Mouse (Mus musculus) brain, embryonic 18.5 days (tissue): Measurements from ENCODE around the gene Nek5.
"Not testable (repeated sequence)": the region's sequence is repeated elsewhere in the genome, so short reads cannot be mapped to it uniquely, and the experiment has no call there.

Source experiments
- DNase-seq: peaks from one replicate; pipeline ENCODE4 v3.0.0-alpha.2; 2012; ENCODE audit warnings: low read depth, low spot score

Gene Nek5

DNA sequence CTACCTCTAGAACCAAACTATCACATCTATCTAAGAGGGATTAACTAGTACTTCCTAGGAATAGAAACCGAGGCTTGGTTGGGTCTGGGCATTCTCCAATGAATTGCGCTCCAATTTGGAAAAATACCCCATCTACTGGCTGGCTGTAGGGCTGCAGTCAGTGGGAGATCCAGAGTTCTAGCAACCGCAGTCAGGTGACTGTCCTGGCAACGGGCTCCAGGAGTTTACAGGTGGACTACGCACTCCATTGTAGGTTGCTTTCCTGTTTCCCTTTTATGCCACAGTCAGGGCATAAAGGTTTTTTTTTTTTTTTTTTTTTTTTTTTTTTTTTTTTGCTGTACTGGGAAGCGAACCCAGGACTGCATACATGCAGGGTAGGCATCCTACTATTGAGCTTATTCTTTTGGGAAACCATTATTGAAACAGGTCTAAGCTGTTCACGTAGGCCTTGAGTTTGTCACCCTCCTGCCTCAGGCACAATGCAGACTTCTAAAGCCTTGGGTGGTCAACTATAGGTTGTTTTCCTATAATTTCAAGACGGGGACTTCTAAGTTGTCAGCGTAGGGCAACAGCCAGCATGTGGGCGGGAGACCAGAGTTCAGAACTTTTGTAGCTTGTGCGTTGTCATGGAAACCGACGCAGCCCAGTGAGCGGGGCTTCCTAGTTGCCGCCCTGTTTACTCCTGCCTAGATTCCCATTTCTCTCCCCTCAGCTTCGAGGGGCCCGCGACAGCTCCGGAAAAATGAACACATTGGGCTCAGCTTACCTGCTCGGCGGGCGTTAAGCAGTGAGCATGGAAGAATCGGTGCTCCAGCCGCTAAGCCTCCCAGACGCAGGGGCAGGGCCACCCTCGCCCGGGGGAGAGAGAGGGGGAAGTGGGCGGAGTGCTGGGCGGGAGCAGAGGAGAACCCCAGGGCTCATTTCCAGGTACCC is at the start of gene Nek5:
TSS of gene Nek5 (minus strand) at position 834 of the 933 bp plus-strand sequence.
- no peak for DNase-seq

- DNase-seq: no peak
These were observed 44.3 kb upstream of the Nek5 start for GRCm38 (mm10) chr8:22169167-22169566.

DNA sequence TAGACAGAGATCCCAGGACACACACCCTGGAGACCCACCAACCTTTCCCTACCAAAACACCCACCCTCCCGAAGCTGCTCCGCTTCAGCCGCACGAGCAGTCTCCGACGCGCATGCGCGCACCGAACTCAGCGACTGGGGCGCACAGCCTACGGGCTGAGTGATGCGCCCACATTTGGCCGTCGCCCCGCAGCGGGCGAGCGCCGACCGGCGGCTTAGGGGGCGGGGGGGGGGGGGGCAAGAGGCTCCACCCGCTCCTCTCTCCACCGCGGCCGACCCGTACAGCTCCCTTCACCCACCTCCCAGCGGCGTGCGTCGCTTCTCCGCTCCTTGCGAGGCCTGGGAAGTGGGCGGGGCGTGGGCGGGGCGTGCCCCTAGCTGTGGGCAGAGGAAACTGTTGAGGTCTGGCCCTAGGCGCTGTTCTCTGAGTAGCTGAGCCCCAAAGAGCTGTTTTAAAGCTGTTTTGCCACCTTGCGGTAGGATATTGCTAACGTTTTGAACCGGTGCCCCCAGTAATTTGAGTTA is 41.3 kb upstream of the Nek5 start, which contains the start of gene Nek3:
TSS of gene Nek3 (minus strand) at position 356 of the 524 bp plus-strand sequence.
- DNase-seq: peak; percentile 79

DNA sequence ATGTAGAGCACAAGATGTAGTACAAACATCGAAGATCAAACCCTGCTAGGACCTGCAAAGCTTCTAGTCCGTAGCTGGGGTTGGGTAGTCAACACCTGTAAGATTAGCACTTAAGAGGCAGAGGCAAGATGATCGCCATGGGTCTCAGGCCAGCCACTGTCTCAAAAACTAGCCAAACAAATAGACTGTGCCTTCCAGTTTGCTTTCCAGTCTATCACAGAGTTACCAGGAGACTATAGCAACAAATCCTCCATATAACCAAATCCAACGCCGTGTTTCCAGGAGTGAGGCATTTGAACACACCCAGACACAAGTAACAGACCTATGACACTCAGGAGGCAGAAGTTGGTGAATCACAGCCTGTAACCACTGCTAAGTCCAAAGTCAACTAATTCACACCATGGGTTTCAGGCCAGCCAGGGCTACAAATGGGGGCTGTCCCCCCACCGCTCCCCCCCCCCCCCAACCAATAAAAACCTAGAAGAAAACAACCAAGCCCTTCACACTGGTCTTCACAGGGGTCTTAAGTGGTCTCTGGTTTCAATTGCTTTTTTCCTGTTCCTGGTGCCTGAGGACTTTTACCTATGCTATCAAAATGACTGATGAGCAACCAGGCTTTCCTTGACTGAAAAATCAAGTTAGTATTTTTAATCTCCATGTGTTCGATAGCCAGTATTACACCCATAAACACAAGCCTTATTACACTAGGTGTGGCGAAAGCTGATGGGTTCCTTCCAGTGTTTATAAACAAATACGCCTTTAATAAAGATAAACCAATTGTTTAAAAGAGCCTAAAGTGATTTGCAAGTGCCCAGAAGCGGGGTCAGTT is 40.6 kb upstream of the Nek5 start:
- DNase-seq: no peak

- DNase-seq: no peak
These were observed 39.6 kb upstream of the Nek5 start for GRCm38 (mm10) chr8:22164431-22164830.

GRCm38 (mm10) chr8:22162206-22162605 is 37.4 kb upstream of the Nek5 start:
- DNase-seq: no peak

DNA sequence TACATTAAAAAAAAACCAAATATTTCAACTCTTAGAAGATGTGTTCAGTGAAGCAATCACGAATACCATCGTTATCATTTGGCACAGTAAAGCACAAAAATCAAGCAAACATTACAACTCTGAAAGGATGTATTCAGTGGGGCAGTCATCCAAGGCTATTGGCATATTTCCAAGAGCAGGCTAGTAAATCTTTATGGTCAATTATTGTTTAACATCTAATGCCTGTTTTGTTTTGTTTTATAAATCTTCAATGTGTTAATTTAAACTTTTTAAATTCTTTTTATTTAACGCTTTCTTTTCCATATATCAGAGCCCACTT is 25.5 kb upstream of the Nek5 start:
- DNase-seq: no peak

- no peak for DNase-seq
These were observed 24.9 kb upstream of the Nek5 start for GRCm38 (mm10) chr8:22149643-22150344.

DNA sequence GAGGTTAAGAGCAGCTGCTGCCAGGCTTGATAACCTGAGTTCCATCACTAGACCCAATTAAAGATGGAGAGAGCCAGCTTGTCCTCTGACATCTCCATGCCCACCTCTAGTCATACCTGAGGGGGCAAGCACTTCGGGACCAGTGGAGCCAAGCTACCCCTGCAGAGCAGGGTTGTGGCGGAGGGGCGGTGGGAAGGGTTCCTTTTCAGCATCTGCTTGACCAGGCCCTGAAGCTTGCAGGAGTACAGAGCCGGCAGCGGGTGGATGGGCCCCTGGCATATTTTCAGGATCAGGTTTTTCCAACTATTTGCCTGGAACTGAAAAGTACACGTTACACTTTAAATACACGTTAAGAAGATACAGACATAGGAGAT is 23.5 kb upstream of the Nek5 start:
- no peak for DNase-seq

- DNase-seq: no peak
These were observed 23.0 kb upstream of the Nek5 start for GRCm38 (mm10) chr8:22147706-22148366.

GRCm38 (mm10) chr8:22145831-22146230 is 21.0 kb upstream of the Nek5 start:
- DNase-seq: no peak

- no peak for DNase-seq
These were observed 19.1 kb upstream of the Nek5 start for GRCm38 (mm10) chr8:22143764-22144491.

- no peak for DNase-seq
These were observed 17.7 kb upstream of the Nek5 start for GRCm38 (mm10) chr8:22142592-22142991.

DNA sequence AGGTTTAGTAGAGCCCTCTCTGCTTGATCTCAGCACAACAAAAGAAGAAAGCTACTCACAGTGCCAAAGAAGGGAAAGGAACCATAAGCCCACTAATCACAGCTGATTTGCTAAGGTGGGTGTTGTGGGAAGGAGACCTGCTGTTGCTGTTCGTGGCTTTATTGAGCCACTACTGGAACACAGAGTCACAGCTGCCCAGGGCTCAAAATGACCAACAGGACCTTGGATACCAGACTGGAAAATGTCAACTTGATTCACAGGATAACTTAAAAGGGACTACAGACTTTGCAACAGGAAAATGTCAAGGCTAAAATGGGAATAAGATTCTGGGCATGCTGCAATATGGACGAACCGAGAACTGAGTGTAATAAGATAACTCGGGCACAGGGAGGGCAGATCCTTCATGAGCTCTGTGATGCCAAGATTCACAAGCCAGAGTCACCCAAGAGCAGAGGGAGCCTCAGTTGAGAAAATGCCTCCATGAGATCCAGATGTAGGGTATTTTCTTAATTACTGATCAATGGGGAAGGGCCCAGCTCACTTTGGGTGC is 17.1 kb upstream of the Nek5 start:
- DNase-seq: no peak

GRCm38 (mm10) chr8:22136462-22136861 is 11.6 kb upstream of the Nek5 start:
- DNase-seq: not testable (repeated sequence)

DNA sequence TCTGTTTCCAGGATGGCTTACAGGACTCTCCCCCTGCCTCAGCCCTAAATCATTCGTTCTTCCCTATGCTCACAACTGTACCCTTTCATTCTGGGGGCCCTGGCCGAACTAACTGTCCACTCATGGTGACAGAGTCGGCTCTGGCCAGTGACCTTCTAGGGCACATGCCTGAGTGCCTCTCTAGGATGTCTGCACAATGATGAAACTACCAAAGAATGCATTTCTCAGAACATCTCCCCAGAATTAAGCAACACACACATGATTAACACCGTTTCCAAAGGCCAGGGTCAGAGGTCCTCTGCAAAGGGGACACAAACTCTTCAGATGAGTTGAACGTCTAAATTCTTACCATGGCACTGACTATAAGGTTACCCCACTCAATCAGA is 9.9 kb upstream of the Nek5 start:
- no peak for DNase-seq

DNA sequence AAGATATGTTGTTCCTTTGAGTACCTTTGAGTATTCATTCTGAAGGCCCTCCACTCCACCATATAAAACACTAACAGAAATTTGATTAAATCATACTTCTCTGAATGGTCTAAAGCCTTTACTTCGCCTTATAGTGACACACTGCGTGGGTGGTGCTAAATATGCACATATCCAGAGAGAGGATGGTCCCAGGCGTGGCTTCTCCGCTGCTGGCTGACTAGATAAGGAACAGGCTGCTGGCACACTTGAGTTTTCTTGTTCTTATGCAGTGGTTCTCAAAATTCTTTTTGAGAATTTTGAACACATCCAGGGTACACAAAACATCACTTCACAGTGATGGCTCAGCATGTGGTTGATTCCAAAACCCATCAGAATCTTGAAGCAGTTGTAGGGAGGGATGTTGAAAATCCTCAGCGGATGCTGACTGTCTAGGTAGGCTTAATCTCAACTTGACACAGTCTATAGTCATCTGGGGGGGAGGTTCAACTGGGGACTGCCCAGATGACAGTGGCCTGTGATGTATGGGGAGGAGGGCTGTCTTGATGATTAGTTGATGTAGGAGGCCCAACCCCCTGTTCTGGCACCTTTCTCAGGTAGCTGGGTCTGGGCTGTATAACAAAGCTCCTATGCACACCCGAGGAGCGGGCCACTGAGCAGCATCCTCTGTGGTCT is 9.4 kb upstream of the Nek5 start:
- no peak for DNase-seq

DNA sequence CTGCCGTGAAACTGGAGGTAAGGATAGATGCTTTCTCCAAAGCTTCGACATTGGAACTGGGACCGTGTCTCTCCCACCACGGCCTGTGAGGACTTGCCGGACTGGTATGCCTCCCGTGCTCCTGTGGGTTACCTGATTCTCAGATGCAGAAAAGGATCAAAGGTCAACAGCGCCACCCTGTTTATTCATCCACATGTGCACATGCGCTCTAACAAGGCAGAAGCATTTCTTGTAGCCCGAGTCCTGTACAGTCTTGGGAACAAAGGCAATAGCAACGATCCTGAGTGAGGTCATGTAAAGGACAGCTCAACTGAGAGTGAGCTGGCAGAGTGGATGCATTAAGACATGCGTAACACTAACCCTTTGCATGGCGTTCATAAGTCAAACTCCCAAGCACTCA is 7.2 kb upstream of the Nek5 start:
- no peak for DNase-seq

DNA sequence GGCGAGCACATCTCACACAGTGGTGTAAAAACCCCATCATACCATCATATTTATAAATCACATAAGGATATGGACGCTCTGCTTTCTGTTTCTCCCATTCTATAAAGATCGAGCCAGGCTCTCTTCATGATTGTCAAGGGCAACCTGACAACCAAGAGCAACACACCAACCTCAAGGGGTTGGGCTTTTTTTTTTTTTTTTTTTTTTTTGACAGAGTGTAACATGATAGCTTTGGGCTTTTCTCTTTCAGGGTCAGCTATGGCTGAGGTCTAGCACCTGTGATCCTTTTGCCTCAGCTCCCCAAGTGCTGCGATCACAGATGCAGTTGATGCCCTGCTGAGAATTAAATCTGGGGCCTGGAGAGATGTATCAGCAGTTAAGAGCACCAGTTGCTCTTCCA is 17.8 kb downstream of the Nek5 start:
- DNase-seq: no peak

- DNase-seq: no peak
These were observed 33.3 kb downstream of the Nek5 start for GRCm38 (mm10) chr8:22091568-22091967.
